8 mouse cellular contexts compared by ENCODE assay signal in genomic region chr17:26584558-26585136, GRCm38 (mm10). TPM values are rescaled to one million over a fixed set of nuclear protein-coding genes. Genes with fewer than 3 reads are reported as not detected.
A peak's percentile ranks its signal among the peaks of the same experiment; 100 is the strongest.
DNase-seq lines count a peak whose midpoint lies in the region; ATAC-seq and TF ChIP-seq lines count a peak whose summit lies in the region.

No protein-coding gene starts in this region.

- no peaks in the 10 kb centered on the region for H3K9me3 ChIP-seq in embryonic facial prominence, embryonic 13.5 days
- no peaks in the 10 kb centered on the region for H3K9me3 ChIP-seq in heart, embryonic 13.5 days
- no peaks in the 10 kb centered on the region for H3K9me3 ChIP-seq in kidney, postnatal 0 days (replicated peaks; ENCODE audit: low read length)

- TF ChIP-seq POLR2A in cerebellum, adult 2 months (IDR thresholded peaks at IDR 0.05; ENCODE audit: borderline replicate concordance, insufficient read depth, low read length): no peak

- H3K4me2 ChIP-seq in embryonic facial prominence, embryonic 13.5 days: no peak overlapping the region; the same call in 1 of the 2 replicates
- peak overlapping the region; percentile 64 for H3K4me2 ChIP-seq in heart, embryonic 13.5 days
- H3K4me2 ChIP-seq in kidney, postnatal 0 days (ENCODE audit: low read length): peak overlapping the region; percentile 30; the same call in 1 of the 2 replicates

- TF ChIP-seq CTCF in cerebellum, adult 2 months (IDR thresholded peaks at IDR 0.05; ENCODE audit: borderline replicate concordance, insufficient read depth, low read depth, low read length): no peak
- 0 out of 2 replicates have a peak, but pooled peaks have one; percentile 34 for TF ChIP-seq CTCF in kidney, postnatal 0 days (IDR thresholded peaks at IDR 0.05; ENCODE audit: low read depth)

- peaks cover 51% of the 10 kb centered on the region for H3K36me3 ChIP-seq in embryonic facial prominence, embryonic 13.5 days
- H3K36me3 ChIP-seq in heart, embryonic 13.5 days: peaks cover 42% of the 10 kb centered on the region
- H3K36me3 ChIP-seq in kidney, postnatal 0 days (ENCODE audit: insufficient read depth, low read length): no peaks in the 10 kb centered on the region

- peaks cover 36% of the 10 kb centered on the region for H3K4me1 ChIP-seq in cerebellum, adult 2 months (ENCODE audit: control insufficient read depth, insufficient read depth, low read length)
- H3K4me1 ChIP-seq in embryonic facial prominence, embryonic 13.5 days: peaks cover 19% of the 10 kb centered on the region
- H3K4me1 ChIP-seq in heart, embryonic 13.5 days: peaks cover 64% of the 10 kb centered on the region
- peaks cover 28% of the 10 kb centered on the region for H3K4me1 ChIP-seq in kidney, postnatal 0 days (replicated peaks; ENCODE audit: insufficient read depth, low read length)

- H3K9ac ChIP-seq in embryonic facial prominence, embryonic 13.5 days: peak overlapping the region; percentile 27; the same call in 1 of the 2 replicates
- H3K9ac ChIP-seq in heart, embryonic 13.5 days: peak overlapping the region; percentile 76
- peak overlapping the region; percentile 18; the same call in 1 of the 2 replicates for H3K9ac ChIP-seq in kidney, postnatal 0 days (ENCODE audit: low read depth, low read length)

- peak in 1 of 2 experiments; percentile 57 for DNase-seq in cerebellum, adult 2 months
- no peak for DNase-seq in cerebellum, adult 11-12 months
- peak; percentile 95 for DNase-seq in kidney, postnatal 0 days (ENCODE audit: low spot score)
- peak; percentile 86 for DNase-seq in lung, postnatal 36 days
- DNase-seq in natural killer cell, adult 2 months (ENCODE audit: low spot score in 2 of 2): no peak

- H3K4me3 ChIP-seq in cerebellum, adult 2 months (replicated peaks; ENCODE audit: insufficient read depth, low read depth, low read length): no peak overlapping the region
- no peak overlapping the region for H3K4me3 ChIP-seq in embryonic facial prominence, embryonic 13.5 days
- peak overlapping the region; percentile 20 for H3K4me3 ChIP-seq in heart, embryonic 13.5 days
- no peak overlapping the region for H3K4me3 ChIP-seq in kidney, postnatal 0 days (replicated peaks; ENCODE audit: low read depth, low read length)

- H3K27ac ChIP-seq in cerebellum, adult 2 months (ENCODE audit: insufficient read depth, low read length): peak overlapping the region; percentile 5; the same call in 1 of the 2 replicates
- H3K27ac ChIP-seq in embryonic facial prominence, embryonic 13.5 days: peak overlapping the region; percentile 57
- peak overlapping the region; percentile 98 for H3K27ac ChIP-seq in heart, embryonic 13.5 days (replicated peaks)
- peak overlapping the region; percentile 94 for H3K27ac ChIP-seq in kidney, postnatal 0 days

- H3K27me3 ChIP-seq in cerebellum, adult 2 months (ENCODE audit: control insufficient read depth, insufficient read depth, low read length): no peaks in the 10 kb centered on the region
- H3K27me3 ChIP-seq in embryonic facial prominence, embryonic 13.5 days: no peaks in the 10 kb centered on the region
- H3K27me3 ChIP-seq in heart, embryonic 13.5 days (replicated peaks): no peaks in the 10 kb centered on the region
- no peaks in the 10 kb centered on the region for H3K27me3 ChIP-seq in kidney, postnatal 0 days (ENCODE audit: insufficient read depth, low read length)

- ATAC-seq in embryonic facial prominence, embryonic 13.5 days (ENCODE audit: insufficient number of reproducible peaks, insufficient read depth, low FRiP score, low TSS enrichment, low read depth): peak; percentile 65; the same call in 1 of the 2 replicates
- ATAC-seq in heart, embryonic 13.5 days (ENCODE audit: extremely low read depth, insufficient number of reproducible peaks, low FRiP score, low TSS enrichment): peak; percentile 80
- peak; percentile 93 for ATAC-seq in kidney, postnatal 0 days (replicated peaks; ENCODE audit: low FRiP score, low read depth)
- no peak for ATAC-seq in erythroid progenitor cell, adult 5-6 weeks (replicated peaks; ENCODE audit: low FRiP score, poor library complexity, severe bottlenecking)

- 20% methylated on average over 15 of the region's 15 CpGs for WGBS in cerebellum, adult 2 months
- WGBS in embryonic facial prominence, embryonic 13.5 days: 63% methylated on average over 15 of the region's 15 CpGs
- WGBS in heart, embryonic 13.5 days: 11% methylated on average over 15 of the region's 15 CpGs
- 11% methylated on average over 15 of the region's 15 CpGs for WGBS in kidney, postnatal 0 days

RNA-seq across cellular contexts. Expression of gene Dusp1, which starts 22.7 kb away (rescaled TPM):
- polyA plus RNA-seq in cerebellum, adult 2 months (2012; rRNA removed): 62.5 and 67.1 TPM in 2 replicates
- polyA plus RNA-seq in embryonic facial prominence, embryonic 13.5 days (2015; fragmentation: Nextera tagmentation; extraction: Ambion mirVana): 13.2 and 15.4 TPM in 2 replicates
- 32.8 and 33.1 TPM in 2 replicates for polyA plus RNA-seq in heart, embryonic 13.5 days (2015; fragmentation: Nextera tagmentation; extraction: Ambion mirVana)
- 28.3 and 31.5 TPM in 2 replicates for polyA plus RNA-seq in kidney, postnatal 0 days (2015; fragmentation: Nextera tagmentation; extraction: Ambion mirVana)
- 156 and 175 TPM in 2 replicates for total RNA-seq in erythroid progenitor cell, adult 5-6 weeks (2015; ENCODE audit: low replicate concordance)
- 20.0 and 35.4 TPM in 2 replicates for total RNA-seq in erythroid progenitor cell, adult 5-6 weeks (2017; ENCODE audit: low replicate concordance)

RNA-seq across cellular contexts. Expression of gene Ergic1, which starts 23.4 kb away (rescaled TPM):
- polyA plus RNA-seq in cerebellum, adult 2 months (2012; rRNA removed): 137 and 148 TPM in 2 replicates
- polyA plus RNA-seq in embryonic facial prominence, embryonic 13.5 days (2015; fragmentation: Nextera tagmentation; extraction: Ambion mirVana): 120 and 121 TPM in 2 replicates
- polyA plus RNA-seq in heart, embryonic 13.5 days (2015; fragmentation: Nextera tagmentation; extraction: Ambion mirVana): 103 and 121 TPM in 2 replicates
- 103 and 107 TPM in 2 replicates for polyA plus RNA-seq in kidney, postnatal 0 days (2015; fragmentation: Nextera tagmentation; extraction: Ambion mirVana)
- 6.7 and 12.6 TPM in 2 replicates for total RNA-seq in erythroid progenitor cell, adult 5-6 weeks (2015; ENCODE audit: low replicate concordance)
- 3.7 and 3.9 TPM in 2 replicates for total RNA-seq in erythroid progenitor cell, adult 5-6 weeks (2017; ENCODE audit: low replicate concordance)

Comparison
In these comparisons a context has a peak if more than half of its experiments do, and no peak if none do; other contexts are left out.
1. DNase-seq: peak in kidney, postnatal 0 days (single experiment) and lung, postnatal 36 days (single experiment); none in cerebellum, adult 11-12 months (single experiment) and natural killer cell, adult 2 months (0 of 2).
2. H3K27ac ChIP-seq: peak in every context shown above with its lines; median percentile 98 in heart, embryonic 13.5 days; 94 in kidney, postnatal 0 days; 57 in embryonic facial prominence, embryonic 13.5 days; 5 in cerebellum, adult 2 months.
3. H3K9ac ChIP-seq: peak in every context shown above with its lines; median percentile 76 in heart, embryonic 13.5 days; 27 in embryonic facial prominence, embryonic 13.5 days; 18 in kidney, postnatal 0 days.